Mouse (Mus musculus) urinary bladder, postnatal 25 days (tissue): ENCODE results near the gene Olfr536.
"Not testable (repeated sequence)": the region's sequence is repeated elsewhere in the genome, so short reads cannot be mapped to it uniquely, and the experiment has no call there.

Experiments
- DNase-seq: peaks from one replicate; pipeline ENCODE4 v3.0.0; 2022; ENCODE audit warnings: low spot score

Gene Olfr536

GRCm38 (mm10) chr7:140507346-140508021, at the start of gene Olfr536:
Gene Olfr536 (minus strand): TSS chr7:140507396.
- not testable (repeated sequence) for DNase-seq

GRCm38 (mm10) chr7:140539746-140540145, 32.5 kb upstream of the Olfr536 start:
- DNase-seq = no peak

- no peak for DNase-seq
Measured at GRCm38 (mm10) chr7:140494702-140495101, 12.5 kb downstream of the Olfr536 start.

GRCm38 (mm10) chr7:140494231-140494630, 13.0 kb downstream of the Olfr536 start:
- DNase-seq = no peak

- DNase-seq = no peak
Measured at GRCm38 (mm10) chr7:140488981-140489380, 18.2 kb downstream of the Olfr536 start.

GRCm38 (mm10) chr7:140483916-140484315, 23.3 kb downstream of the Olfr536 start, which contains the start of gene Olfr535:
Gene Olfr535 (plus strand): TSS chr7:140484216.
- no peak for DNase-seq

- no peak for DNase-seq
Measured at GRCm38 (mm10) chr7:140478733-140479132, 28.5 kb downstream of the Olfr536 start.

- no peak for DNase-seq
Measured at GRCm38 (mm10) chr7:140477886-140478285, 29.3 kb downstream of the Olfr536 start.

- DNase-seq = not testable (repeated sequence)
Measured at GRCm38 (mm10) chr7:140463070-140463469, 44.1 kb downstream of the Olfr536 start, which contains the start of gene Olfr533. Gene Olfr533 (plus strand): TSS chr7:140463370.
